Mouse (Mus musculus): ENCODE results near the gene Grin3b. TPM values are rescaled to one million over a fixed set of nuclear protein-coding genes. Genes with fewer than 3 reads are reported as not detected.

Gene Grin3b
- polyA plus RNA-seq, 1 experiment: 0.16 TPM

GRCm38 (mm10) chr10:79965325-79965724 is 5.2 kb upstream of the Grin3b start:
- no peak for TF ChIP-seq POLR2A (IDR thresholded peaks at IDR 0.05; ENCODE audit: low read depth, low read length)
- no peak for TF ChIP-seq CTCF (IDR thresholded peaks at IDR 0.05; ENCODE audit: extremely low read depth, insufficient read depth, insufficient read length, insufficient replicate concordance)
- H3K36me3 ChIP-seq (ENCODE audit: control insufficient read depth, insufficient read depth, low read length): peaks cover 40% of the 10 kb centered on the region
- H3K27ac ChIP-seq (ENCODE audit: insufficient read depth, low read length): no peak overlapping the region
- peaks cover 2% of the 10 kb centered on the region; the same call in 1 of the 2 replicates for H3K4me1 ChIP-seq (ENCODE audit: control insufficient read depth, insufficient read depth, insufficient read length)
- no peaks in the 10 kb centered on the region for H3K27me3 ChIP-seq (ENCODE audit: control insufficient read depth, insufficient read depth, low read length)
- WGBS: 87% methylated on average over 5 of the region's 5 CpGs
- no peak for DNase-seq (ENCODE audit: low read depth in 1 of 2, low spot score in 2 of 2)
- H3K4me3 ChIP-seq (ENCODE audit: extremely low read depth, insufficient read depth, insufficient read length): no peak overlapping the region

GRCm38 (mm10) chr10:79966886-79967400 is 3.6 kb upstream of the Grin3b start:
- no peak for DNase-seq (ENCODE audit: low read depth in 1 of 2, low spot score in 2 of 2)
- Histone ChIP-seq H3K27me3 (ENCODE audit: control insufficient read depth, insufficient read depth, low read length) (peaks cover 10% of the 10 kb centered on the region), H3K4me3 (ENCODE audit: extremely low read depth, insufficient read depth, insufficient read length) (no peak overlapping the region), H3K27ac (ENCODE audit: insufficient read depth, low read length) (no peak overlapping the region), H3K4me1 (ENCODE audit: control insufficient read depth, insufficient read depth, insufficient read length) (no peaks in the 10 kb centered on the region; the same call in 1 of the 2 replicates), H3K36me3 (ENCODE audit: control insufficient read depth, insufficient read depth, low read length) (peaks cover 38% of the 10 kb centered on the region)
- 94% methylated on average over 5 of the region's 5 CpGs for WGBS
- TF ChIP-seq POLR2A (IDR thresholded peaks at IDR 0.05; ENCODE audit: low read depth, low read length) (no peak), CTCF (IDR thresholded peaks at IDR 0.05; ENCODE audit: extremely low read depth, insufficient read depth, insufficient read length, insufficient replicate concordance) (no peak)

GRCm38 (mm10) chr10:79968181-79968580 is 2.3 kb upstream of the Grin3b start:
- Histone ChIP-seq H3K27ac (ENCODE audit: insufficient read depth, low read length) (no peak overlapping the region), H3K4me3 (ENCODE audit: extremely low read depth, insufficient read depth, insufficient read length) (no peak overlapping the region), H3K4me1 (ENCODE audit: control insufficient read depth, insufficient read depth, insufficient read length) (no peaks in the 10 kb centered on the region; the same call in 1 of the 2 replicates), H3K27me3 (ENCODE audit: control insufficient read depth, insufficient read depth, low read length) (peaks cover 10% of the 10 kb centered on the region), H3K36me3 (ENCODE audit: control insufficient read depth, insufficient read depth, low read length) (peaks cover 36% of the 10 kb centered on the region)
- no peak for DNase-seq (ENCODE audit: low read depth in 1 of 2, low spot score in 2 of 2)
- WGBS: 96% methylated on average over 1 of the region's 1 CpGs
- TF ChIP-seq POLR2A (IDR thresholded peaks at IDR 0.05; ENCODE audit: low read depth, low read length) (no peak), CTCF (IDR thresholded peaks at IDR 0.05; ENCODE audit: extremely low read depth, insufficient read depth, insufficient read length, insufficient replicate concordance) (no peak)

GRCm38 (mm10) chr10:79969124-79969568 is 1.4 kb upstream of the Grin3b start:
- no peak for DNase-seq (ENCODE audit: low read depth in 1 of 2, low spot score in 2 of 2)
- Histone ChIP-seq H3K4me3 (ENCODE audit: extremely low read depth, insufficient read depth, insufficient read length) (no peak overlapping the region), H3K27ac (ENCODE audit: insufficient read depth, low read length) (no peak overlapping the region), H3K27me3 (ENCODE audit: control insufficient read depth, insufficient read depth, low read length) (peaks cover 10% of the 10 kb centered on the region), H3K4me1 (ENCODE audit: control insufficient read depth, insufficient read depth, insufficient read length) (no peaks in the 10 kb centered on the region; the same call in 1 of the 2 replicates), H3K36me3 (ENCODE audit: control insufficient read depth, insufficient read depth, low read length) (peaks cover 34% of the 10 kb centered on the region)
- 65% methylated on average over 3 of the region's 3 CpGs for WGBS
- TF ChIP-seq POLR2A (IDR thresholded peaks at IDR 0.05; ENCODE audit: low read depth, low read length) (no peak), CTCF (IDR thresholded peaks at IDR 0.05; ENCODE audit: extremely low read depth, insufficient read depth, insufficient read length, insufficient replicate concordance) (no peak)

GRCm38 (mm10) chr10:79971183-79971497 is 625 bp downstream of the Grin3b start:
- no peak for DNase-seq (ENCODE audit: low read depth in 1 of 2, low spot score in 2 of 2)
- H3K27ac ChIP-seq (ENCODE audit: insufficient read depth, low read length): no peak overlapping the region
- no peak overlapping the region for H3K4me3 ChIP-seq (ENCODE audit: extremely low read depth, insufficient read depth, insufficient read length)
- whole genome bisulfite sequencing: 9% methylated on average over 21 of the region's 21 CpGs
- peaks cover 30% of the 10 kb centered on the region for H3K36me3 ChIP-seq (ENCODE audit: control insufficient read depth, insufficient read depth, low read length)
- H3K4me1 ChIP-seq (ENCODE audit: control insufficient read depth, insufficient read depth, insufficient read length): no peaks in the 10 kb centered on the region; the same call in 1 of the 2 replicates
- H3K27me3 ChIP-seq (ENCODE audit: control insufficient read depth, insufficient read depth, low read length): peaks cover 10% of the 10 kb centered on the region
- TF ChIP-seq CTCF (IDR thresholded peaks at IDR 0.05; ENCODE audit: extremely low read depth, insufficient read depth, insufficient read length, insufficient replicate concordance): no peak
- no peak for TF ChIP-seq POLR2A (IDR thresholded peaks at IDR 0.05; ENCODE audit: low read depth, low read length)

- H3K27me3 ChIP-seq (ENCODE audit: control insufficient read depth, insufficient read depth, low read length): peaks cover 10% of the 10 kb centered on the region
- WGBS: 77% methylated on average over 14 of the region's 14 CpGs
- H3K27ac ChIP-seq (ENCODE audit: insufficient read depth, low read length): no peak overlapping the region
- H3K36me3 ChIP-seq (ENCODE audit: control insufficient read depth, insufficient read depth, low read length): peaks cover 31% of the 10 kb centered on the region
- TF ChIP-seq CTCF (IDR thresholded peaks at IDR 0.05; ENCODE audit: extremely low read depth, insufficient read depth, insufficient read length, insufficient replicate concordance) (no peak), POLR2A (IDR thresholded peaks at IDR 0.05; ENCODE audit: low read depth, low read length) (no peak)
- no peaks in the 10 kb centered on the region; the same call in 1 of the 2 replicates for H3K4me1 ChIP-seq (ENCODE audit: control insufficient read depth, insufficient read depth, insufficient read length)
- DNase-seq (ENCODE audit: low read depth in 1 of 2, low spot score in 2 of 2): no peak
- H3K4me3 ChIP-seq (ENCODE audit: extremely low read depth, insufficient read depth, insufficient read length): no peak overlapping the region
Observed at GRCm38 (mm10) chr10:79972831-79973230, 2.3 kb downstream of the Grin3b start.

GRCm38 (mm10) chr10:79974087-79974486 is 3.6 kb downstream of the Grin3b start:
- Histone ChIP-seq H3K4me1 (ENCODE audit: control insufficient read depth, insufficient read depth, insufficient read length) (no peaks in the 10 kb centered on the region; the same call in 1 of the 2 replicates), H3K27me3 (ENCODE audit: control insufficient read depth, insufficient read depth, low read length) (peaks cover 10% of the 10 kb centered on the region), H3K4me3 (ENCODE audit: extremely low read depth, insufficient read depth, insufficient read length) (no peak overlapping the region), H3K27ac (ENCODE audit: insufficient read depth, low read length) (no peak overlapping the region), H3K36me3 (ENCODE audit: control insufficient read depth, insufficient read depth, low read length) (peaks cover 36% of the 10 kb centered on the region)
- DNase-seq (ENCODE audit: low read depth in 1 of 2, low spot score in 2 of 2): no peak
- TF ChIP-seq POLR2A (IDR thresholded peaks at IDR 0.05; ENCODE audit: low read depth, low read length): no peak
- TF ChIP-seq CTCF (IDR thresholded peaks at IDR 0.05; ENCODE audit: extremely low read depth, insufficient read depth, insufficient read length, insufficient replicate concordance): no peak
- WGBS: 93% methylated on average over 21 of the region's 21 CpGs
